Mouse (Mus musculus) cerebellum, postnatal 25 days (tissue): ENCODE results near the gene Pdcd7.
"Not testable (repeated sequence)": the region's sequence is repeated elsewhere in the genome, so short reads cannot be mapped to it uniquely, and the experiment has no call there.

Experiments used
- DNase-seq, 2 experiments: peaks; one replicate each; pipeline ENCODE4 v3.0.0; 2021; ENCODE audit warnings: mixed read lengths in 2 of 2

The Pdcd7 gene

GRCm38 (mm10) chr9:65345854-65346475, at the start of gene Pdcd7:
Gene Pdcd7, plus strand, starts transcription at chr9:65346104.
- peak; percentile 95 to 97 for DNase-seq

- no peak for DNase-seq
These were observed 48.8 kb upstream of the Pdcd7 start for GRCm38 (mm10) chr9:65297056-65297455.

- DNase-seq, result no peak
These were observed 47.1 kb upstream of the Pdcd7 start for GRCm38 (mm10) chr9:65298761-65299160.

GRCm38 (mm10) chr9:65299650-65300049, 46.3 kb upstream of the Pdcd7 start:
- no peak for DNase-seq

- DNase-seq, result no peak
These were observed 43.4 kb upstream of the Pdcd7 start for GRCm38 (mm10) chr9:65302327-65302983.

GRCm38 (mm10) chr9:65303586-65303985, 42.3 kb upstream of the Pdcd7 start:
- no peak for DNase-seq

GRCm38 (mm10) chr9:65304300-65304699, 41.6 kb upstream of the Pdcd7 start:
- no peak for DNase-seq

GRCm38 (mm10) chr9:65306672-65307071, 39.2 kb upstream of the Pdcd7 start:
- no peak for DNase-seq

GRCm38 (mm10) chr9:65308011-65308410, 37.9 kb upstream of the Pdcd7 start:
- no peak for DNase-seq

- DNase-seq, result no peak
These were observed 33.1 kb upstream of the Pdcd7 start for GRCm38 (mm10) chr9:65312669-65313357.

GRCm38 (mm10) chr9:65313846-65314245, 32.1 kb upstream of the Pdcd7 start:
- DNase-seq, result no peak

GRCm38 (mm10) chr9:65322255-65322900, 23.5 kb upstream of the Pdcd7 start:
- DNase-seq, result no peak

GRCm38 (mm10) chr9:65325971-65326370, 19.9 kb upstream of the Pdcd7 start:
- no peak for DNase-seq

- DNase-seq, result no peak
These were observed 18.5 kb upstream of the Pdcd7 start for GRCm38 (mm10) chr9:65327371-65327770.

- no peak for DNase-seq
These were observed 11.9 kb upstream of the Pdcd7 start for GRCm38 (mm10) chr9:65333958-65334357.

GRCm38 (mm10) chr9:65339146-65339545, 6.8 kb upstream of the Pdcd7 start:
- no peak for DNase-seq

- no peak for DNase-seq
These were observed 5.5 kb upstream of the Pdcd7 start for GRCm38 (mm10) chr9:65340414-65340813.

- DNase-seq, result not testable (repeated sequence)
These were observed 465 bp upstream of the Pdcd7 start for GRCm38 (mm10) chr9:65345439-65345838.

- peak; percentile 65 for DNase-seq
These were observed 690 bp downstream of the Pdcd7 start for GRCm38 (mm10) chr9:65346476-65347111.

GRCm38 (mm10) chr9:65347112-65347850, 1.4 kb downstream of the Pdcd7 start:
- DNase-seq, result no peak

- no peak for DNase-seq
These were observed 7.3 kb downstream of the Pdcd7 start for GRCm38 (mm10) chr9:65353251-65353650.

GRCm38 (mm10) chr9:65356561-65356960, 10.7 kb downstream of the Pdcd7 start:
- no peak for DNase-seq
